Mouse (Mus musculus): Measurements from ENCODE around the gene Galnt10.

DNA sequence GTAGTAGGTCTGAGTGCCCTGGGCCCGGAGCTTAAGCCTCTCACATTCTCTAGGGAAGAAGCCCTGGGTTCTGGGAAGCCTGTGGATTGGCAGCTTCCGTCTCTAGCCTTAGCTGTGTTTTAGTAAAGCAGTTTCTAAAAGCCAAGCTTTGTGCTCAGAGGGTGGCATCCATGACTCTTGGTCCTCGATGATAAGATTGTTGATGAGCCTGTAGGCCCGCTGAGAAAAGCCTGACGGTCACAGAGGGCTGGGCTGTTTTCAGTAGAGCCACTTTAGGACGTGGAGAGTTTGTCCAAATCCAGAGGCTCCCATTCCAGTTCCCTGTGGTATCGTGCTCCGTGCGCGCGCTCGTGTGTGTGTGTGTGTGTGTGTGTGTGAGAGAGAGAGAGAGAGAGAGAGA, 41.6 kb downstream of the Galnt10 start:
- TF ChIP-seq EP300 (IDR thresholded peaks at IDR 0.05; ENCODE audit: insufficient read depth, low read depth, low read length), result no peak
- no peak for TF ChIP-seq POLR2A (IDR thresholded peaks at IDR 0.05; ENCODE audit: insufficient read depth, low read length)
- no peak for TF ChIP-seq CTCF (IDR thresholded peaks at IDR 0.05; ENCODE audit: low read depth, low read length)

Data from ES-Bruce4 (cell line).